Mouse (Mus musculus): ENCODE results near the gene Eid3. TPM values are rescaled to one million over a fixed set of nuclear protein-coding genes. Genes with fewer than 3 reads are reported as not detected.

Gene Eid3
- polyA plus RNA-seq, 1 experiment from 2014 or later: 0.13 TPM

- peak; percentile 71 for ATAC-seq (ENCODE audit: low read depth)
- 19% methylated on average over 4 of the region's 4 CpGs for WGBS (ENCODE audit: insufficient replicate concordance)
- H3K4me2 ChIP-seq (ENCODE audit: low read depth, low read length): no peak overlapping the region
- H3K9me3 ChIP-seq (replicated peaks; ENCODE audit: control insufficient read depth, low read length): no peaks in the 10 kb centered on the region
- no peaks in the 10 kb centered on the region for H3K36me3 ChIP-seq (ENCODE audit: control insufficient read depth, insufficient read depth)
- no peak overlapping the region for H3K4me3 ChIP-seq (ENCODE audit: low read depth, low read length)
- H3K9ac ChIP-seq (ENCODE audit: low read depth, low read length): no peak overlapping the region
- H3K27ac ChIP-seq (ENCODE audit: low read length): no peak overlapping the region
- H3K4me1 ChIP-seq (ENCODE audit: control insufficient read depth, low read depth, low read length): peaks cover 6% of the 10 kb centered on the region
- no peaks in the 10 kb centered on the region for H3K27me3 ChIP-seq (ENCODE audit: control insufficient read depth, insufficient read depth, low read depth, low read length)
Observed at GRCm38 (mm10) chr10:82913238-82913637, 46.8 kb downstream of the Eid3 start.

GRCm38 (mm10) chr10:82913772-82914171 lies 47.3 kb downstream of the Eid3 start:
- no peak overlapping the region for H3K4me3 ChIP-seq (ENCODE audit: low read depth, low read length)
- no peaks in the 10 kb centered on the region for H3K9me3 ChIP-seq (replicated peaks; ENCODE audit: control insufficient read depth, low read length)
- WGBS (ENCODE audit: insufficient replicate concordance): 42% methylated on average over 6 of the region's 6 CpGs
- no peak for ATAC-seq (ENCODE audit: low read depth)
- no peak overlapping the region for H3K4me2 ChIP-seq (ENCODE audit: low read depth, low read length)
- H3K27me3 ChIP-seq (ENCODE audit: control insufficient read depth, insufficient read depth, low read depth, low read length): no peaks in the 10 kb centered on the region
- H3K27ac ChIP-seq (ENCODE audit: low read length): no peak overlapping the region
- no peak overlapping the region for H3K9ac ChIP-seq (ENCODE audit: low read depth, low read length)
- H3K4me1 ChIP-seq (ENCODE audit: control insufficient read depth, low read depth, low read length): peaks cover 6% of the 10 kb centered on the region
- H3K36me3 ChIP-seq (ENCODE audit: control insufficient read depth, insufficient read depth): no peaks in the 10 kb centered on the region

Other genes starting within 250 kb of the Eid3 start
- gene 1190007I07Rik, start 243.4 kb upstream of the Eid3 start, polyA plus RNA-seq (2015; fragmentation: Nextera tagmentation; extraction: Ambion mirVana): 20.1 and 30.8 TPM in 2 replicates
- gene Tdg, start 236.8 kb upstream of the Eid3 start, polyA plus RNA-seq (2015; fragmentation: Nextera tagmentation; extraction: Ambion mirVana): 27.5 and 31.5 TPM in 2 replicates
- gene Glt8d2, start 176.0 kb upstream of the Eid3 start, polyA plus RNA-seq (2015; fragmentation: Nextera tagmentation; extraction: Ambion mirVana): 0.61 and 0.64 TPM in 2 replicates
- gene Hcfc2, start 170.5 kb upstream of the Eid3 start, polyA plus RNA-seq (2015; fragmentation: Nextera tagmentation; extraction: Ambion mirVana): 13.6 and 13.9 TPM in 2 replicates
- gene Nfyb, start 102.5 kb upstream of the Eid3 start, polyA plus RNA-seq (2015; fragmentation: Nextera tagmentation; extraction: Ambion mirVana): 29.4 and 34.5 TPM in 2 replicates
- 44.1 and 46.1 TPM in 2 replicates for gene Txnrd1, start 32.7 kb upstream of the Eid3 start, polyA plus RNA-seq (2015; fragmentation: Nextera tagmentation; extraction: Ambion mirVana)
- 0.93 and 1.0 TPM in 2 replicates for gene Chst11, start 118.9 kb downstream of the Eid3 start, polyA plus RNA-seq (2015; fragmentation: Nextera tagmentation; extraction: Ambion mirVana)

All from liver, embryonic 16.5 days (tissue).